Mouse (Mus musculus): ENCODE data around the gene Tfg. TPM values are rescaled to one million over a fixed set of nuclear protein-coding genes. Genes with fewer than 3 reads are reported as not detected.

Tfg gene
- 193 TPM for polyA plus RNA-seq (2014; fragmentation: Illumina TruSeq; extraction: RNeasy Lipid Tissue Mini Kit (QIAGEN cat#74804); ENCODE audit: low read depth, low replicate concordance)

GRCm38 (mm10) chr16:56717224-56718200 is at the start of gene Tfg:
TSS of gene Tfg (minus strand) at chr16:56717450.

Other genes with a start within 250 kb of the Tfg start
- gene Abi3bp, start 239.6 kb downstream of the Tfg start, polyA plus RNA-seq (2014; fragmentation: Illumina TruSeq; extraction: RNeasy Lipid Tissue Mini Kit (QIAGEN cat#74804); ENCODE audit: low read depth, low replicate concordance) = 3.9 TPM
- 5.8 TPM for gene Adgrg7, start 78.4 kb upstream of the Tfg start, polyA plus RNA-seq (2014; fragmentation: Illumina TruSeq; extraction: RNeasy Lipid Tissue Mini Kit (QIAGEN cat#74804); ENCODE audit: low read depth, low replicate concordance)
- 3.6 TPM for gene Tmem45a, start 168.7 kb upstream of the Tfg start, polyA plus RNA-seq (2014; fragmentation: Illumina TruSeq; extraction: RNeasy Lipid Tissue Mini Kit (QIAGEN cat#74804); ENCODE audit: low read depth, low replicate concordance)
- gene Lnp1, start 210.6 kb upstream of the Tfg start, polyA plus RNA-seq (2014; fragmentation: Illumina TruSeq; extraction: RNeasy Lipid Tissue Mini Kit (QIAGEN cat#74804); ENCODE audit: low read depth, low replicate concordance) = not detected

Data from testis, adult 10 weeks (tissue).